Mouse (Mus musculus) left cerebral cortex, postnatal 4 days (tissue): ENCODE measurements at regions not wholly inside any gene's neighbourhood (a gene's known extent, or its start where the extent isn't known, plus 50 kb on each side); places are given as distances from the start of the nearest gene placed in this dataset.

ENCODE experiments used
- DNase-seq: peaks from one replicate; pipeline ENCODE4 v3.0.0-alpha.2; 2022
- intact Hi-C: fragments of 180-260 bp; cut with DNase I; formaldehyde crosslinking; loops from one replicate; pipeline ENCODE4 v1.15.1; 2025

- intact Hi-C loops, result no loop called here
- DNase-seq, result no peak
Measured at GRCm38 (mm10) chr13:3752334-3752733, 51.8 kb downstream of the Calml3 start.

GRCm38 (mm10) chr13:3751222-3751621 is 52.9 kb downstream of the Calml3 start:
- DNase-seq, result no peak
- intact Hi-C loops, result no loop called here

GRCm38 (mm10) chr13:3750756-3751155 is 53.4 kb downstream of the Calml3 start:
- DNase-seq, result no peak
- intact Hi-C loops, result no loop called here

DNA sequence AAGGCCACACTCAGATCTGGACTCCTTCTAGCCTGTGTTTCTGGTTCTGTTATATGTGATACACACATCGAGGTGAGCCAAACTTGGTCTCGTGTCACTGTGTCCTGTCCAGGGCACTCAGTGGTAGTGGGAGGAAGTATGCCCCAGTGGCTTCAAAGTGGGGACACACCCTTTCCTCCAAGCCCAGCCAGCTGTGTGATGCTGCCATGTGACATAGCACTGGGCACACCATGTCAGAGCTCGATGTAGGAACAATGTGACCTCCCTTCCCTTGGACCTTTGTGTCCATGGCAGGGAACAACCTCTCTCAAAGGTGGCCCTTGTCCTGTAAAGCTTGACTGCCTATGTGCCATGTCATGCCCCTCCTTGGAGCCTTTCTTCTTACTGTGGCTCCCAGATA is 54.5 kb downstream of the Calml3 start:
- intact Hi-C loops, result no loop called here
- DNase-seq, result no peak

DNA sequence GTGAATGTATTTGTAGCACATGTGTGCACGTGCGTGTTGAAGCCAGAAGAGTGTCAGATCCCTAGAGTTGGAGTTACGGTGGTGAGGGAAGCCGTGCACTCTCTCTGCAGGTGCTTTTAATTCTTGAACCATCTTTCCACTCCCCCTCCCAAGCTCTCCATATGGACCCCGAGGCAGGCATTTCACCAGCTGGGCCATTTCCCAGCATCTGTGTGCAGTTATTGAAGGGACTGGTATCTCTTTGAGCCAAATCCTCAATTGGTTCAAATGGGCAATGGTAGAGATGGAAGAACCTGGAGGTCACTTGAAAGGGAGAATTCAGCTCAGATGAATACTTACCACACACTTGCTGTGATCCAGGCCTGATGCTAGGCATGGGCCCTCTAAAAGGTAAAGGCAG is 55.3 kb downstream of the Calml3 start:
- no peak for DNase-seq
- intact Hi-C loops, result no loop called here

- no peak for DNase-seq
- intact Hi-C loops, result no loop called here
Measured at GRCm38 (mm10) chr13:3746524-3746923, 57.6 kb downstream of the Calml3 start.

GRCm38 (mm10) chr13:3744870-3745269 is 59.2 kb downstream of the Calml3 start:
- intact Hi-C loops, result no loop called here
- DNase-seq, result no peak

GRCm38 (mm10) chr13:3743692-3744457 is 60.2 kb downstream of the Calml3 start:
- no peak for DNase-seq
- intact Hi-C loops, result no loop called here

GRCm38 (mm10) chr13:3742763-3743401 is 61.2 kb downstream of the Calml3 start:
- intact Hi-C loops, result no loop called here
- DNase-seq, result peak; percentile 25

GRCm38 (mm10) chr13:3742094-3742730 is 61.9 kb downstream of the Calml3 start:
- intact Hi-C loops, result no loop called here
- DNase-seq, result peak; percentile 48

DNA sequence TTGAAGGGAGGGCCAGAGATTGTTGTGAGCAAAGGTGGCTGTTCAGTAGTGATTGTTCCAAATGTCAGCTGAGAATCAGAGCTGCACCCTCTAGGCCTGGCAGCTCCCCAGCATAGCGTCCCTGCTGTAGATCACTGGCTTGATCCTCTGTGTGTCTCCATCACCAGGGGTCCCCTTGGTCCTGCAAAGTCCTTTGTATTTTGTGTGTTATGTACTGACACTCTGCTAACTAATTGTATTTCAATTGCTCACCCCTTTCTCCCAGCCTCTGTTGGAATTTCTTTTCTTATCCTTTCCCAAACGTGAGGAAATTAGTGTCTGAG is 73.5 kb downstream of the Calml3 start:
- DNase-seq, result no peak
- intact Hi-C loops, result no loop called here

- DNase-seq, result no peak
- intact Hi-C loops, result no loop called here
Measured at GRCm38 (mm10) chr13:3729926-3730698, 74.0 kb downstream of the Calml3 start.

- DNase-seq, result no peak
- intact Hi-C loops, result no loop called here
Measured at GRCm38 (mm10) chr13:3728888-3729287, 75.2 kb downstream of the Calml3 start.

GRCm38 (mm10) chr13:3726331-3726781 is 77.8 kb downstream of the Calml3 start:
- intact Hi-C loops, result no loop called here
- DNase-seq, result no peak

GRCm38 (mm10) chr13:3725803-3726202 is 78.3 kb downstream of the Calml3 start:
- DNase-seq, result no peak
- intact Hi-C loops, result no loop called here

DNA sequence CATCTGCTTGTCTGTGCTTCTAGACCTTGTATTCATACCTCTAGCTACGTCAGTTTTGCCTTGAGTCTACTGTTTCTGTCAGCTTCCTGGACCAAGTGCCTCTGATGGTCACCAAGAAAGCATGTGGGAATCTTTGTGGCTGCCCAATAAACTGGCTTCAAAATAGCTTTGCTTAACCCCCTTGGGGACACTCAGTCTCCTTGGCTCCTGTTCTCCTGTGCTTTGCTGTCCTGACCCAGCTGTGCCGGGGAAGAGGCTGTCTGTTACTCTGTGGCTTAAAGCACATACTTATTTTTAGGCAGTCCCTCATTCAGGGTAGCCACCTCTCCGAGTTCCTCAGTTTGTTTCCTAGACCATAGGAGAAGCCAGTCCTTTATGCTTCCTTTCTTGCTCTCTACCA is 79.8 kb downstream of the Calml3 start:
- DNase-seq, result no peak
- intact Hi-C loops, result no loop called here

- DNase-seq, result no peak
- intact Hi-C loops, result no loop called here
Measured at GRCm38 (mm10) chr13:3723458-3724143, 80.5 kb downstream of the Calml3 start.

GRCm38 (mm10) chr13:3715019-3715418 is 81.2 kb downstream of the Asb13 start:
- intact Hi-C loops, result no loop called here
- no peak for DNase-seq

DNA sequence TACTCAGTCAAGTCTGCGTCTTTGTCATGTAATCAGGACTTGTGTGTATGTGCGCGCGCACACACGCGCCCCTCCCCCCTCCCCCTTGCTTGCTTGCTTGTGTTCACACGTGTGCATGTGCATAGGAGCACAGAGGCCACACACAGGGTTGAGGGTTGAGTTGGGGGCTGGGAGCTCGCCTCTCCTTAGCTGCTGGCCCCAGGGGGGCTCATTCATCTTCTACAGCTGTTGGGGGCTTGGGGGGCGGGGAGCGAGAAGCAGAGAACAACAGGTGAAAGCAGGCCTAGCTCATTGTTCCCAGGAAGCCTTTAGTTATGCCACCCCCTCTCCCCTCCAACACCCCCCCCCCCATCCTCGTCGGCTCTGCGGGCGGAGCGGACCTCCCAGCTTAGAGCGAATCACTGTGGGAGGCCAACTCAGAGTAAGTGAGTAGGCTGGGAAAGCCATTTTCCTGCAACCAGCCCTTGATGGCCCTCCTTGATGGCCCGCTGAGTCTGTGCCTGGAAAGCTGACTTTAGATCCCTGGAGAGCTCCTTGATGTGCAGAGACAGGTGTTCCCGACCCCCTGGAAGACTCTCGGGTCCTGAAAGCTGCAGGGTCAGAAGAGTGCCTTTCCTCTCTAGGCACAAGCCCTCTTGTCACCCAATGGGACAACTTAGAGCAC is 78.8 kb downstream of the Asb13 start:
- intact Hi-C loops, result no loop called here

DNA sequence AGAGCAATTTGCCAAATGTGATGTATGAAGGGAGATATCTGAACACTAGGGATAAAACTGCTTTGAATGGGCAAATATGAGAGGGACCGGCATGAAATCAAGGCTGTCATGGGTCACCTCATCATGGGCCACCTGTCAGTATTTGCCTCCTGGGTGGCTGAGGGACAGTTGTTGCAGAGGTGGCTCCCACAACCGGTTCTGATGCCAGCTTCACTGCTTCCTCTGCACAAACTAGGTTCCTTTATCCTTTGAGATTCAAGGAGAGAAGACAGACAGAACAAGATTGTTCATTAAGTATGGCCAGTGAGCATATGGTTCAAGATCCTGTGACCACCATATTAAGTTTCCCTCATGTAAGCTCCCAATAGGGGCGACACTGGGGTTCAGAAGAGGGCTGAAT is 78.3 kb downstream of the Asb13 start:
- intact Hi-C loops, result no loop called here
- no peak for DNase-seq

More for the DNA sequence above, 78.8 kb downstream of the Asb13 start:
- DNase-seq, result no peak
